Mouse (Mus musculus) liver, adult 2 months (tissue): ENCODE results near the gene Mmp24.

Source experiments
- CTCF ChIP-seq: fragments of 200-500 bp; IDR thresholded peaks from 2 replicates; pipeline ENCODE4 v1.5.1; 2011; ENCODE audit warnings: low read depth, low read length, control low read depth
- POLR2A ChIP-seq: fragments of 200-500 bp; IDR thresholded peaks from 2 replicates; pipeline ENCODE4 v1.6.1; 2011; ENCODE audit warnings: low read length, control low read depth; ENCODE audit not compliant: insufficient read depth; ENCODE audit errors: extremely low read depth

DNA sequence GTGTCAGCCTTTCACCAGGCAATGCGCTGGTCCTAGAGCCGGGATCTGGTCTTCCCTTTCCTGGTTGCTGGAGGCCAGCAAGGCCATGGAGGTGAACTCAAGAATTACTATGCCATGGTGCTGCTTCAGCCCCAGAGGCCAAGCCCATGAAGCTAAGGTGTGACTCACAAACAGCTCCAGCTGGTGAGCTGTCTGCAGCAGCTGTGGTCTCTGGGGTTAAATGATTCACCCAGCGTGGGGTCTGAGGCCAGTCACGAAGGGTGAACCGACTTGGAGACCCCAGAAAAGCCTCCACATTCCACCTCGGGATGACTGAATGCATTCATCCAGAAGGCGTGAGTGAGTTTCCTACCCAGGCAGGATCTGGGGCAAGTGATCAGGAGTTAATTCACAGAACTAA lies 75.0 kb downstream of the Mmp24 start:
- TF ChIP-seq CTCF = no peak
- no peak for TF ChIP-seq POLR2A
